ENCODE assay signal across 21 mouse cellular contexts in the genomic region with DNA sequence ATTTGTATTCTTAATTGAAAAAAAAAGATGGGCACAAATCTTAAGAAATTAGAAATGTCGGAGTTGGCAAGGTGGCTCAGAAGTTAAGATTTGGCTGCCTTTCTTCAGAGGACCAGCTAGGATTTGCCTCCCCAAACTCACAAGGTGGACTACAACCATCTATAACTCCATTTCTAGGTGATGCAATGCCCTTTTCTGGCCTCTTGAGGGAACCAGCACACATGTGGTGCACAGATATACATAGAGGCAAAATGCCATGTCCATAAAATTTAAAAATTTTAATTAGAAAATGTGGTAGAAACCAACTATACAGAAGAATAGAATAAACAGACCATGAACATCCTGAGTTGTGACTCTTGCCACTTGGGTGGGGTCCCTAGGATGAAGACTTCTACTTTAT. TPM values are rescaled to one million over a fixed set of nuclear protein-coding genes. Genes with fewer than 3 reads are reported as not detected.
DNase-seq lines count a peak whose midpoint lies in the region; ATAC-seq and TF ChIP-seq lines count a peak whose summit lies in the region.
"Had no signal": no experiment of that assay in that cellular context is flagged by ENCODE, and none has a peak within 500 bp of the region (broad histone marks: within the 10 kb centered on the region; RNA-seq: fewer than 3 reads in every experiment).

No protein-coding gene starts in this region.

- no peak overlapping the region for H3ac ChIP-seq in C2C12 (ENCODE audit: control insufficient read depth, insufficient read length, low read depth)

- H3K36me3 ChIP-seq in C2C12 (ENCODE audit: control insufficient read depth, insufficient read depth), result no peaks in the 10 kb centered on the region

- no peak overlapping the region for H3K4me3 ChIP-seq in layer of hippocampus, adult 2 months
- H3K4me3 ChIP-seq in C2C12 (ENCODE audit: insufficient read depth, poor library complexity, severe bottlenecking), result no peak overlapping the region
- H3K4me3 ChIP-seq: forebrain, embryonic 13.5 days; heart, embryonic 10.5 days; midbrain, embryonic 13.5 days had no signal

- no peak for ATAC-seq in CD4-positive, CD25-positive, alpha-beta regulatory T cell, adult 4 months
- ATAC-seq: forebrain, embryonic 13.5 days; midbrain, embryonic 13.5 days; Patski had no signal

- H3K79me3 ChIP-seq in C2C12 (ENCODE audit: low read depth), result no peaks in the 10 kb centered on the region

- DNase-seq in CD4-positive, CD25-positive, alpha-beta regulatory T cell, adult 2 months (ENCODE audit: low read depth, low spot score), result peak; percentile 10
- no peak for DNase-seq in layer of hippocampus, adult 2 months (ENCODE audit: low spot score in 2 of 2)
- DNase-seq in layer of hippocampus, adult 11-12 months (ENCODE audit: low spot score), result no peak
- peak; percentile 21 for DNase-seq in induced T-regulatory cell, adult 2 months (ENCODE audit: low read depth)
- DNase-seq in thymus, postnatal 25 days, result no peak
- DNase-seq in embryo, embryonic 11 days, result no peak
- DNase-seq: adrenal gland, adult 8-10 months; cerebellum, adult 11 months; cerebellum, postnatal 14 days; gastrocnemius, postnatal 14 days; heart, postnatal 10 days; layer of hippocampus, postnatal 36 days; lung, adult 18-20 months; thymus, postnatal 36 days had no signal

- peak; percentile 55 for TF ChIP-seq CTCF in layer of hippocampus, adult 2 months (conservative IDR thresholded peaks at IDR 0.05)
- no peak for TF ChIP-seq CTCF in C2C12 (IDR thresholded peaks at IDR 0.05; ENCODE audit: control insufficient read depth, insufficient read depth, insufficient read length)

- H3K79me2 ChIP-seq in C2C12 (ENCODE audit: control insufficient read depth, insufficient read depth), result no peaks in the 10 kb centered on the region

- no peak overlapping the region for H3K27ac ChIP-seq in layer of hippocampus, adult 2 months
- H3K27ac ChIP-seq: forebrain, embryonic 13.5 days; heart, embryonic 10.5 days; macrophage; midbrain, embryonic 13.5 days had no signal

- H3K27me3 ChIP-seq in C2C12 (ENCODE audit: control insufficient read depth, insufficient read depth, insufficient read length), result no peaks in the 10 kb centered on the region
- H3K27me3 ChIP-seq: forebrain, embryonic 13.5 days; midbrain, embryonic 13.5 days; Patski had no signal

TF ChIP-seq in C2C12, 6 proteins besides CTCF, POLR2A, EP300 and RAD21:
- no peak for TF ChIP-seq MAX (IDR thresholded peaks at IDR 0.05)
- TF ChIP-seq MYOD1 (IDR thresholded peaks at IDR 0.05; ENCODE audit: control insufficient read depth, insufficient read length, low read depth), result no peak
- TF ChIP-seq CEBPB (IDR thresholded peaks at IDR 0.05; ENCODE audit: low read depth), result peak; percentile 18

RNA-seq across cellular contexts. Expression of a gene that starts 28.3 kb away (rescaled TPM):
- under 1 TPM; 0.31 to 0.34 TPM for polyA plus RNA-seq in CD4-positive, CD25-positive, alpha-beta regulatory T cell, adult 4 months (2017; shearing (Covaris generic))
- 10 to 100 TPM; 63.0 to 64.3 TPM for total RNA-seq in layer of hippocampus, adult 2 months (2021)
- polyA plus RNA-seq in C2C12 (2012; fragmentation: generic; extraction: Trizol), result 1.1 TPM

RNA-seq across cellular contexts. Expression of a gene that starts 33.8 kb away (rescaled TPM):
- 1 to 10 TPM; 1.9 to 4.5 TPM for polyA plus RNA-seq in CD4-positive, CD25-positive, alpha-beta regulatory T cell, adult 4 months (2017; shearing (Covaris generic))
- total RNA-seq in layer of hippocampus, adult 2 months (2021), result 10 to 100 TPM; 19.4 to 21.7 TPM
- 0.02 TPM for polyA plus RNA-seq in C2C12 (2012; fragmentation: generic; extraction: Trizol)

Comparison
In these comparisons a context has a peak if more than half of its experiments do, and no peak if none do; other contexts are left out.
1. DNase-seq: peak in CD4-positive, CD25-positive, alpha-beta regulatory T cell, adult 2 months (single experiment) and induced T-regulatory cell, adult 2 months (single experiment); none in layer of hippocampus, adult 2 months (0 of 2), layer of hippocampus, adult 11-12 months (single experiment), thymus, postnatal 25 days (single experiment) and embryo, embryonic 11 days (single experiment).